In genomic region chr1:89133266-89133665, GRCm38 (mm10) we compare ENCODE assay signal across 10 mouse cellular contexts.
A peak's percentile ranks its signal among the peaks of the same experiment; 100 is the strongest.
DNase-seq lines count a peak whose midpoint lies in the region; ATAC-seq and TF ChIP-seq lines count a peak whose summit lies in the region.
"Had no signal": no experiment of that assay in that cellular context is flagged by ENCODE, and none has a peak within 500 bp of the region (broad histone marks: within the 10 kb centered on the region; RNA-seq: fewer than 3 reads in every experiment).

No protein-coding gene starts in this region.

- TF ChIP-seq EP300 in ES-Bruce4 (IDR thresholded peaks at IDR 0.05; ENCODE audit: insufficient read depth, low read depth, low read length): 0 out of 2 replicates have a peak, but pooled peaks have one; percentile 28

- intact Hi-C loops in heart, postnatal 25 days (cut with DNase I): no loop called here

- H3K27me3 ChIP-seq in heart, embryonic 10.5 days (ENCODE audit: insufficient read depth, poor library complexity, severe bottlenecking): no peaks in the 10 kb centered on the region
- no peaks in the 10 kb centered on the region for H3K27me3 ChIP-seq in ES-Bruce4 (ENCODE audit: control insufficient read depth, insufficient read depth, low read length, poor library complexity, severe bottlenecking)
- no peaks in the 10 kb centered on the region for H3K27me3 ChIP-seq in cerebellum, adult 2 months (ENCODE audit: control insufficient read depth, insufficient read depth, low read length)

- no peak for TF ChIP-seq POLR2A in ES-Bruce4 (IDR thresholded peaks at IDR 0.05; ENCODE audit: insufficient read depth, low read length)
- TF ChIP-seq POLR2A in cerebellum, adult 2 months (IDR thresholded peaks at IDR 0.05; ENCODE audit: borderline replicate concordance, insufficient read depth, low read length): no peak

- H3K27ac ChIP-seq in heart, embryonic 10.5 days: 0 out of 2 replicates have a peak overlapping the region, but pooled peaks have one; percentile 37
- peak overlapping the region; percentile 73 for H3K27ac ChIP-seq in ES-Bruce4 (ENCODE audit: insufficient read depth, low read length)
- no peak overlapping the region for H3K27ac ChIP-seq in cerebellum, adult 2 months (ENCODE audit: insufficient read depth, low read length)

- ATAC-seq in CD4-positive, CD25-positive, alpha-beta regulatory T cell, adult 4 months: no peak

- whole genome bisulfite sequencing in heart, embryonic 10.5 days: 72% methylated on average over 4 of the region's 4 CpGs
- 81% methylated on average over 4 of the region's 4 CpGs for WGBS in cerebellum, adult 2 months

- H3K4me3 ChIP-seq in heart, embryonic 10.5 days: no peak overlapping the region
- H3K4me3 ChIP-seq in ES-Bruce4 (ENCODE audit: low read depth, low read length): peak overlapping the region; percentile 63
- H3K4me3 ChIP-seq in cerebellum, adult 2 months (replicated peaks; ENCODE audit: insufficient read depth, low read depth, low read length): no peak overlapping the region

- no peaks in the 10 kb centered on the region for H3K9me3 ChIP-seq in heart, embryonic 10.5 days
- H3K9me3 ChIP-seq in ES-Bruce4 (replicated peaks; ENCODE audit: control insufficient read depth, insufficient read depth, low read length, poor library complexity, severe bottlenecking): no peaks in the 10 kb centered on the region

- no peak overlapping the region for H3K9ac ChIP-seq in ES-Bruce4 (ENCODE audit: low read depth, poor library complexity, severe bottlenecking)

- no peak for DNase-seq in heart, embryonic 10.5 days (ENCODE audit: low spot score)
- DNase-seq in heart, postnatal 25 days (ENCODE audit: low spot score): no peak
- DNase-seq in R1 (ENCODE audit: low read depth, low spot score): peak; percentile 40
- peak; percentile 56 to 81 for DNase-seq in kidney, postnatal 25 days
- no peak for DNase-seq in cerebellum, adult 2 months
- DNase-seq: gastrocnemius, postnatal 36 days; layer of hippocampus, postnatal 36 days; thymus, postnatal 25 days had no signal

- H3K36me3 ChIP-seq in heart, embryonic 10.5 days: peaks cover 9% of the 10 kb centered on the region; the same call in 1 of the 2 replicates
- H3K36me3 ChIP-seq in ES-Bruce4 (ENCODE audit: control insufficient read depth, insufficient read depth, low read length, poor library complexity, severe bottlenecking): peaks cover 9% of the 10 kb centered on the region

- peaks cover 70% of the 10 kb centered on the region for H3K4me1 ChIP-seq in heart, embryonic 10.5 days
- H3K4me1 ChIP-seq in ES-Bruce4 (ENCODE audit: control insufficient read depth, insufficient read depth, low read length): peaks cover 4% of the 10 kb centered on the region
- peaks cover 22% of the 10 kb centered on the region for H3K4me1 ChIP-seq in cerebellum, adult 2 months (ENCODE audit: control insufficient read depth, insufficient read depth, low read length)

- no peak for TF ChIP-seq CTCF in ES-Bruce4 (IDR thresholded peaks at IDR 0.05; ENCODE audit: low read depth, low read length)
- no peak for TF ChIP-seq CTCF in cerebellum, adult 2 months (IDR thresholded peaks at IDR 0.05; ENCODE audit: borderline replicate concordance, insufficient read depth, low read depth, low read length)

Comparison
In these comparisons a context has a peak if more than half of its experiments do, and no peak if none do; other contexts are left out.
1. DNase-seq: peak in R1 (single experiment) and kidney, postnatal 25 days (2 of 2); none in heart, embryonic 10.5 days (single experiment), heart, postnatal 25 days (single experiment) and cerebellum, adult 2 months (0 of 2).